Mouse (Mus musculus): Measurements from ENCODE around the gene Usp7.

- TF ChIP-seq GATA1 (IDR thresholded peaks at IDR 0.05; ENCODE audit: low read length) (no peak), TAL1 (IDR thresholded peaks at IDR 0.05; ENCODE audit: low read length) (no peak)
Observed at GRCm38 (mm10) chr16:8771086-8771485, 21.0 kb downstream of the Usp7 start.
